Mouse (Mus musculus): ENCODE data around the gene Rag1. TPM values are rescaled to one million over a fixed set of nuclear protein-coding genes. Genes with fewer than 3 reads are reported as not detected.

The Rag1 gene
- polyA plus RNA-seq, 1 experiment from 2014 or later, result 0.01 TPM

DNA sequence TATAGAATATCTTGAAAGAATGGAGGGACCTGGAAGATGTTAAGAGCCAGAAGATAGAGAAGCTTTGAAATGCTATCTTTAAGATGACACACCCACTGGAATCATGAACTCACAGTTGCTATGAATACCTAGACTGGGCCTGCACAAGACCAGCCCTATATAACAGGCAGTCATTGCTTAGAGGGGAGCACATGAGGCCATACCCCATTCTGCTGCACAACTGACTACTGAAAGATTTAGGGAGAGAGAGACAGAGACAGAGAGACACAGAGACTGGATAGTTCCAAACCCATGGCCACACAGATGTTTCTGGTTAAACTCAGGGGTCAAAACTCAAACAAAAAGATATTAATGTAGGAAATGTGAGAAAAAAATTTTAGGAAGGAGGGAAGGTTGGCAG lies 22.1 kb downstream of the Rag1 start:
- Histone ChIP-seq H3K27me3 (ENCODE audit: control insufficient read depth, insufficient read depth, low read length) (no peaks in the 10 kb centered on the region), H3K4me2 (replicated peaks; ENCODE audit: low read depth) (no peak overlapping the region), H3K4me1 (replicated peaks; ENCODE audit: control insufficient read depth, insufficient read depth) (no peaks in the 10 kb centered on the region), H3K4me3 (ENCODE audit: low read depth, low read length) (no peak overlapping the region), H3K27ac (replicated peaks) (no peak overlapping the region), H3K9me3 (ENCODE audit: control insufficient read depth, low read length) (no peaks in the 10 kb centered on the region), H3K36me3 (ENCODE audit: control insufficient read depth, insufficient read depth, low read length) (no peaks in the 10 kb centered on the region), H3K9ac (ENCODE audit: low read length) (no peak overlapping the region)
- DNase-seq (ENCODE audit: low spot score) (no peak), ATAC-seq (ENCODE audit: low FRiP score, low TSS enrichment) (no peak)
- TF ChIP-seq CTCF (IDR thresholded peaks at IDR 0.05; ENCODE audit: low read depth) (no peak), EP300 (optimal IDR thresholded peaks at IDR 0.05) (no peak)

DNA sequence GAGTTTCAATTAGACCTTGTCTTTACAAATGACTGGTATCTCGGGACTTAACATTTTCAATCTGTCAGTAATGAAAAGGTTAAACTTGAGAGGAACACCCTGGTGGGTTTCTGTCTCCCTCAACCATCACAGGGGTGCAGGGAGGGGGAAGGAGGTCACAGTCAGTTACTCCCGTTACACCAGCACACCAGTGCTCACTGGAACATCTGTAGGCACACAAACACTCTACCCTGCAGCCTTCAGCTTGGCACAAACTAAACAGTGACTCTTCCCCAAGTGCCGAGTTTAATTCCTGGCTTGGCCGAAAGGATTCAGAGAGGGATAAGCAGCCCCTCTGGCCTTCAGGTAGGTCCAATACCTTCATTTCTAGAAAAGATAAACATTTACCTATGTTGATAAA lies 24.8 kb downstream of the Rag1 start, which contains the start of gene Rag2:
Rag2 (plus strand) TSS at position 193 of the 400 bp plus-strand sequence.
- WGBS, result 41% methylated on average over 4 of the region's 4 CpGs
- Histone ChIP-seq H3K27me3 (ENCODE audit: control insufficient read depth, insufficient read depth, low read length) (no peaks in the 10 kb centered on the region), H3K9me3 (ENCODE audit: control insufficient read depth, low read length) (no peaks in the 10 kb centered on the region), H3K36me3 (ENCODE audit: control insufficient read depth, insufficient read depth, low read length) (no peaks in the 10 kb centered on the region), H3K9ac (ENCODE audit: low read length) (no peak within 1 kb of the TSS), H3K27ac (replicated peaks) (no peak within 1 kb of the TSS), H3K4me3 (ENCODE audit: low read depth, low read length) (no peak within 1 kb of the TSS), H3K4me2 (replicated peaks; ENCODE audit: low read depth) (no peak within 1 kb of the TSS), H3K4me1 (replicated peaks; ENCODE audit: control insufficient read depth, insufficient read depth) (no peaks in the 10 kb centered on the region)
- no peak for DNase-seq (ENCODE audit: low spot score)
- TF ChIP-seq EP300 (optimal IDR thresholded peaks at IDR 0.05), result no peak
- no peak for TF ChIP-seq CTCF (IDR thresholded peaks at IDR 0.05; ENCODE audit: low read depth)
- no peak for ATAC-seq (ENCODE audit: low FRiP score, low TSS enrichment)

DNA sequence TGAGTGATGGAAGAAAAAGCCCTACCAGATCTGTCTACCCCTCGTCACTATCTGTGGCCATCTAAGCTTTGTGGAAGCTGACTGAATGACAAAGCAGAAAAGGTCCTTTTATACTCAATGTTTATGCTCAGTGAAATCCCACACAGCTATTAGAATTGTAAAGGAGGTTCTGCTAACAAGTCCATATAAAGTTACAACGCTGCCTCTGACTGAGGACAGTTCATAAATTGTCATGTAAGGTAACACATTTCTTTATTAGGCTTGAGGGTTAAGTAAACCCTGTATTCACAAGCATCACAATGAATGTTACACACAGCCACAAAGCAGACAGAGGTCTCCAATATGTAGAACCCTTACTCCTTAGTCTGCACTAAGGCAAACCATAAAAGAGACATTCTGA lies 25.3 kb downstream of the Rag1 start:
- no peak overlapping the region for H3K4me2 ChIP-seq (replicated peaks; ENCODE audit: low read depth)
- TF ChIP-seq EP300 (optimal IDR thresholded peaks at IDR 0.05) (no peak), CTCF (IDR thresholded peaks at IDR 0.05; ENCODE audit: low read depth) (no peak)
- H3K4me3 ChIP-seq (ENCODE audit: low read depth, low read length), result no peak overlapping the region
- no peaks in the 10 kb centered on the region for H3K36me3 ChIP-seq (ENCODE audit: control insufficient read depth, insufficient read depth, low read length)
- DNase-seq (ENCODE audit: low spot score) (no peak), ATAC-seq (ENCODE audit: low FRiP score, low TSS enrichment) (no peak)
- no peak overlapping the region for H3K9ac ChIP-seq (ENCODE audit: low read length)
- H3K27ac ChIP-seq (replicated peaks), result no peak overlapping the region
- no peaks in the 10 kb centered on the region for H3K4me1 ChIP-seq (replicated peaks; ENCODE audit: control insufficient read depth, insufficient read depth)
- H3K9me3 ChIP-seq (ENCODE audit: control insufficient read depth, low read length), result no peaks in the 10 kb centered on the region
- WGBS, result 45% methylated on average over 2 of the region's 2 CpGs
- no peaks in the 10 kb centered on the region for H3K27me3 ChIP-seq (ENCODE audit: control insufficient read depth, insufficient read depth, low read length)

- Histone ChIP-seq H3K4me2 (replicated peaks; ENCODE audit: low read depth) (no peak overlapping the region), H3K36me3 (ENCODE audit: control insufficient read depth, insufficient read depth, low read length) (no peaks in the 10 kb centered on the region), H3K27ac (replicated peaks) (no peak overlapping the region), H3K4me1 (replicated peaks; ENCODE audit: control insufficient read depth, insufficient read depth) (no peaks in the 10 kb centered on the region), H3K9ac (ENCODE audit: low read length) (no peak overlapping the region), H3K9me3 (ENCODE audit: control insufficient read depth, low read length) (no peaks in the 10 kb centered on the region), H3K4me3 (ENCODE audit: low read depth, low read length) (no peak overlapping the region), H3K27me3 (ENCODE audit: control insufficient read depth, insufficient read depth, low read length) (no peaks in the 10 kb centered on the region)
- ATAC-seq (ENCODE audit: low FRiP score, low TSS enrichment) (no peak), DNase-seq (ENCODE audit: low spot score) (no peak)
- no peak for TF ChIP-seq EP300 (optimal IDR thresholded peaks at IDR 0.05)
- TF ChIP-seq CTCF (IDR thresholded peaks at IDR 0.05; ENCODE audit: low read depth), result no peak
- 80% methylated on average over 2 of the region's 2 CpGs for WGBS
Measured at GRCm38 (mm10) chr2:101623042-101623441, 26.3 kb downstream of the Rag1 start.

DNA sequence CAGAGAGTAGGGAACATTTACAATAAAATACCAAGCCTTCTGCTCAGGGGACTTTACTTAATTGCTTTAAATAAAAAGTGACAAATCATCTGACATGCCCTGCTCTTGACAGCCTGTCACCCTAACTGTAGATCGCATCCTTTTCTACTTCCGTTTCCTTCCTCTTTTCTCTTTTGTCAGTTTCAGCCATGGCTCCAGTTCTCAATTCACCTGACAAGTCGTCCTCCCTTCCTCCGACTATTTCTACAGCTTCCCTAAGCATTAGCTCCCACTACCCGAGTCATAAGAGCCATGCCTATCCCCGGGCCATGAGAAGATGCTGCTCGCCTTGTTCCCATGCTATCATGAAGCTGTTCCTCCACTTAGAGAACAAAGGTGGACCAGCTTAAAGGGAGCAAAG lies 27.7 kb downstream of the Rag1 start:
- WGBS, result 72% methylated on average over 7 of the region's 7 CpGs
- Histone ChIP-seq H3K27ac (replicated peaks) (no peak overlapping the region), H3K9ac (ENCODE audit: low read length) (no peak overlapping the region), H3K27me3 (ENCODE audit: control insufficient read depth, insufficient read depth, low read length) (no peaks in the 10 kb centered on the region), H3K9me3 (ENCODE audit: control insufficient read depth, low read length) (no peaks in the 10 kb centered on the region), H3K4me3 (ENCODE audit: low read depth, low read length) (no peak overlapping the region), H3K4me2 (replicated peaks; ENCODE audit: low read depth) (no peak overlapping the region), H3K36me3 (ENCODE audit: control insufficient read depth, insufficient read depth, low read length) (no peaks in the 10 kb centered on the region), H3K4me1 (replicated peaks; ENCODE audit: control insufficient read depth, insufficient read depth) (no peaks in the 10 kb centered on the region)
- ATAC-seq (ENCODE audit: low FRiP score, low TSS enrichment) (no peak), DNase-seq (ENCODE audit: low spot score) (no peak)
- TF ChIP-seq EP300 (optimal IDR thresholded peaks at IDR 0.05) (no peak), CTCF (IDR thresholded peaks at IDR 0.05; ENCODE audit: low read depth) (no peak)

GRCm38 (mm10) chr2:101620899-101621298 lies 28.4 kb downstream of the Rag1 start:
- Histone ChIP-seq H3K4me2 (replicated peaks; ENCODE audit: low read depth) (no peak overlapping the region), H3K36me3 (ENCODE audit: control insufficient read depth, insufficient read depth, low read length) (no peaks in the 10 kb centered on the region), H3K27me3 (ENCODE audit: control insufficient read depth, insufficient read depth, low read length) (no peaks in the 10 kb centered on the region), H3K4me1 (replicated peaks; ENCODE audit: control insufficient read depth, insufficient read depth) (no peaks in the 10 kb centered on the region), H3K27ac (replicated peaks) (no peak overlapping the region), H3K9me3 (ENCODE audit: control insufficient read depth, low read length) (no peaks in the 10 kb centered on the region), H3K4me3 (ENCODE audit: low read depth, low read length) (no peak overlapping the region), H3K9ac (ENCODE audit: low read length) (no peak overlapping the region)
- TF ChIP-seq EP300 (optimal IDR thresholded peaks at IDR 0.05), result no peak
- TF ChIP-seq CTCF (IDR thresholded peaks at IDR 0.05; ENCODE audit: low read depth), result no peak
- DNase-seq (ENCODE audit: low spot score) (no peak), ATAC-seq (ENCODE audit: low FRiP score, low TSS enrichment) (no peak)
- 40% methylated on average over 3 of the region's 3 CpGs for WGBS

Measured in stomach, postnatal 0 days (tissue).